Mouse (Mus musculus): Measurements from ENCODE around the gene Ntn3. TPM values are rescaled to one million over a fixed set of nuclear protein-coding genes. Genes with fewer than 3 reads are reported as not detected.

Ntn3 gene
- polyA plus RNA-seq, 1 experiment, result 4.5 TPM

GRCm38 (mm10) chr17:24203611-24204534, 5.5 kb downstream of the Ntn3 start:
- H3K4me3 ChIP-seq (replicated peaks; ENCODE audit: insufficient read depth, low read depth, low read length), result peak overlapping the region; percentile 23
- no peak for TF ChIP-seq POLR2A (IDR thresholded peaks at IDR 0.05; ENCODE audit: borderline replicate concordance, insufficient read depth, low read length)
- no peak for TF ChIP-seq CTCF (IDR thresholded peaks at IDR 0.05; ENCODE audit: borderline replicate concordance, insufficient read depth, low read depth, low read length)
- no peaks in the 10 kb centered on the region for H3K27me3 ChIP-seq (ENCODE audit: control insufficient read depth, insufficient read depth, low read length)
- 46% methylated on average over 3 of the region's 3 CpGs for WGBS
- no peak for DNase-seq
- H3K4me1 ChIP-seq (ENCODE audit: control insufficient read depth, insufficient read depth, low read length), result peaks cover 33% of the 10 kb centered on the region
- H3K27ac ChIP-seq (ENCODE audit: insufficient read depth, low read length), result no peak overlapping the region

GRCm38 (mm10) chr17:24203068-24203467, 6.3 kb downstream of the Ntn3 start:
- TF ChIP-seq CTCF (IDR thresholded peaks at IDR 0.05; ENCODE audit: borderline replicate concordance, insufficient read depth, low read depth, low read length), result no peak
- no peak for TF ChIP-seq POLR2A (IDR thresholded peaks at IDR 0.05; ENCODE audit: borderline replicate concordance, insufficient read depth, low read length)
- H3K4me3 ChIP-seq (replicated peaks; ENCODE audit: insufficient read depth, low read depth, low read length), result no peak overlapping the region
- no peaks in the 10 kb centered on the region for H3K27me3 ChIP-seq (ENCODE audit: control insufficient read depth, insufficient read depth, low read length)
- WGBS, result 76% methylated on average over 4 of the region's 4 CpGs
- no peak for DNase-seq
- H3K27ac ChIP-seq (ENCODE audit: insufficient read depth, low read length), result no peak overlapping the region
- peaks cover 33% of the 10 kb centered on the region for H3K4me1 ChIP-seq (ENCODE audit: control insufficient read depth, insufficient read depth, low read length)

- TF ChIP-seq POLR2A (IDR thresholded peaks at IDR 0.05; ENCODE audit: borderline replicate concordance, insufficient read depth, low read length) (no peak), CTCF (IDR thresholded peaks at IDR 0.05; ENCODE audit: borderline replicate concordance, insufficient read depth, low read depth, low read length) (no peak)
- 70% methylated on average over 4 of the region's 4 CpGs for WGBS
Observed at GRCm38 (mm10) chr17:24201092-24201491, 8.2 kb downstream of the Ntn3 start.

GRCm38 (mm10) chr17:24199741-24200140, 9.6 kb downstream of the Ntn3 start:
- no peak for TF ChIP-seq CTCF (IDR thresholded peaks at IDR 0.05; ENCODE audit: borderline replicate concordance, insufficient read depth, low read depth, low read length)
- no peak for TF ChIP-seq POLR2A (IDR thresholded peaks at IDR 0.05; ENCODE audit: borderline replicate concordance, insufficient read depth, low read length)
- H3K27me3 ChIP-seq (ENCODE audit: control insufficient read depth, insufficient read depth, low read length), result no peaks in the 10 kb centered on the region
- WGBS, result 54% methylated on average over 4 of the region's 4 CpGs
- peak in 1 of 2 experiments; percentile 39 for DNase-seq
- peak overlapping the region; percentile 44; the same call in 1 of the 2 replicates for H3K27ac ChIP-seq (ENCODE audit: insufficient read depth, low read length)
- peaks cover 47% of the 10 kb centered on the region for H3K4me1 ChIP-seq (ENCODE audit: control insufficient read depth, insufficient read depth, low read length)
- H3K4me3 ChIP-seq (replicated peaks; ENCODE audit: insufficient read depth, low read depth, low read length), result no peak overlapping the region

More at GRCm38 (mm10) chr17:24201092-24201491, 8.2 kb downstream of the Ntn3 start:
- Histone ChIP-seq H3K27ac (ENCODE audit: insufficient read depth, low read length) (no peak overlapping the region), H3K27me3 (ENCODE audit: control insufficient read depth, insufficient read depth, low read length) (no peaks in the 10 kb centered on the region), H3K4me1 (ENCODE audit: control insufficient read depth, insufficient read depth, low read length) (peaks cover 45% of the 10 kb centered on the region), H3K4me3 (replicated peaks; ENCODE audit: insufficient read depth, low read depth, low read length) (no peak overlapping the region)
- DNase-seq, result no peak

- 10% methylated on average over 4 of the region's 4 CpGs for WGBS
- no peak for TF ChIP-seq POLR2A (IDR thresholded peaks at IDR 0.05; ENCODE audit: borderline replicate concordance, insufficient read depth, low read length)
- no peak for TF ChIP-seq CTCF (IDR thresholded peaks at IDR 0.05; ENCODE audit: borderline replicate concordance, insufficient read depth, low read depth, low read length)
- peak overlapping the region; percentile 44 for H3K27ac ChIP-seq (ENCODE audit: insufficient read depth, low read length)
Observed at GRCm38 (mm10) chr17:24199252-24199651, 10.1 kb downstream of the Ntn3 start.

GRCm38 (mm10) chr17:24197032-24197824, 12.1 kb downstream of the Ntn3 start:
- no peak overlapping the region for H3K27ac ChIP-seq (ENCODE audit: insufficient read depth, low read length)
- peak; percentile 43 to 56 for DNase-seq
- TF ChIP-seq CTCF (IDR thresholded peaks at IDR 0.05; ENCODE audit: borderline replicate concordance, insufficient read depth, low read depth, low read length) (no peak), POLR2A (IDR thresholded peaks at IDR 0.05; ENCODE audit: borderline replicate concordance, insufficient read depth, low read length) (no peak)
- H3K27me3 ChIP-seq (ENCODE audit: control insufficient read depth, insufficient read depth, low read length), result no peaks in the 10 kb centered on the region
- 37% methylated on average over 15 of the region's 15 CpGs for WGBS
- no peak overlapping the region for H3K4me3 ChIP-seq (replicated peaks; ENCODE audit: insufficient read depth, low read depth, low read length)
- H3K4me1 ChIP-seq (ENCODE audit: control insufficient read depth, insufficient read depth, low read length), result peaks cover 42% of the 10 kb centered on the region

More at GRCm38 (mm10) chr17:24199252-24199651, 10.1 kb downstream of the Ntn3 start:
- peak; percentile 60 to 78 for DNase-seq
- no peaks in the 10 kb centered on the region for H3K27me3 ChIP-seq (ENCODE audit: control insufficient read depth, insufficient read depth, low read length)
- peaks cover 42% of the 10 kb centered on the region for H3K4me1 ChIP-seq (ENCODE audit: control insufficient read depth, insufficient read depth, low read length)
- H3K4me3 ChIP-seq (replicated peaks; ENCODE audit: insufficient read depth, low read depth, low read length), result no peak overlapping the region

GRCm38 (mm10) chr17:24195349-24195748, 14.0 kb downstream of the Ntn3 start:
- DNase-seq, result no peak
- Histone ChIP-seq H3K4me1 (ENCODE audit: control insufficient read depth, insufficient read depth, low read length) (peaks cover 34% of the 10 kb centered on the region), H3K27me3 (ENCODE audit: control insufficient read depth, insufficient read depth, low read length) (no peaks in the 10 kb centered on the region), H3K4me3 (replicated peaks; ENCODE audit: insufficient read depth, low read depth, low read length) (no peak overlapping the region), H3K27ac (ENCODE audit: insufficient read depth, low read length) (no peak overlapping the region)
- 60% methylated on average over 2 of the region's 2 CpGs for WGBS
- TF ChIP-seq CTCF (IDR thresholded peaks at IDR 0.05; ENCODE audit: borderline replicate concordance, insufficient read depth, low read depth, low read length) (no peak), POLR2A (IDR thresholded peaks at IDR 0.05; ENCODE audit: borderline replicate concordance, insufficient read depth, low read length) (no peak)

Data from cerebellum, adult 2 months (tissue).